Mouse (Mus musculus): Measurements from ENCODE around the gene Olfr1537. TPM values are rescaled to one million over a fixed set of nuclear protein-coding genes. Genes with fewer than 3 reads are reported as not detected.

Olfr1537 gene
- not detected in 2 replicates for polyA plus RNA-seq (2012; rRNA removed)

DNA sequence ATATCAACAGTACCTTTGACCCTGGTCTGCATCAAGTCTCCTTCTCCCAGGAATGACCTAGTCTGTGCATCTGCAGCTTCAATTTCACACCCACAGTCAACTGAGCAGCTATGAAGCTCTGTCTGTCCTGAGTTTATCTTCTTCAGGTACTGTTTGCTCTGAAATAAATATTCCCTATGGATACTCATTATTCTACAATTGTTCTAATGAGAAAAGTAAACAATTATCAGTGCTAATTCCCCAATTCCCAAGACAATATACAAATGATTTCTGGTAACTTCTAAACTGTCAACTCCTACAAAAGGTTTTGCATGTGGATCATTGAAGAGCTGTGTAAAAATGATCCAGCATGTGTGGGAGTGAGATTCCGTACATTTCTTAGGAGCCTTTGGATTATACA, at the start of gene Olfr1537:
Olfr1537 (minus strand) TSS at position 101 of the 400 bp plus-strand sequence.

DNA sequence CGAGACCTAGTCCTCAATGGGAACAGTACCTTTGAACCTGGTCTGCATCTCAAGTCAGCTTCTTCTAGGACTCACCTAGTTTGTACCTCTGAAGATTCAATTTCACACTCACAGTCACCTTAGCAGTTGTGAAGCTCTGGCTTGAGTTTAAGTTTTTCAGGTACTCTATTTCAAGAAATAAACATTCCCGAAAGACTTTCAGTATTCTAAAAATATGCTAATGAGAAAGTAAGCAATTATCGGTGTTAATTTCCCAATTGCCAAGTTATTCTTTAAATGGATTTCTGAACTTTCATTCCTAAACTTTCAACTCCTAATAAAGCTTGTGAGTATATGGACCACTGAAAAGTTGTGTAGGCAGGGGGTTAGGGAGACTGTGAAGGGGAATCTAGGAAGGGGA, 26.9 kb upstream of the Olfr1537 start, which contains the start of gene Olfr945:
Olfr945 (minus strand) TSS at position 101 of the 400 bp plus-strand sequence.

GRCm38 (mm10) chr9:39201620-39202019, 48.2 kb downstream of the Olfr1537 start, which contains the start of gene Olfr944:
Olfr944 (plus strand) TSS chr9:39201920.

Other genes starting within 250 kb of the Olfr1537 start
- not detected in 2 replicates for gene Olfr146, start 226.6 kb downstream of the Olfr1537 start, polyA plus RNA-seq (2012; rRNA removed)
- not detected in 2 replicates for gene Olfr937, start 185.0 kb downstream of the Olfr1537 start, polyA plus RNA-seq (2012; rRNA removed)
- gene Olfr938, start 171.1 kb downstream of the Olfr1537 start, polyA plus RNA-seq (2012; rRNA removed) = not detected in 2 replicates
- not detected in 2 replicates for gene Olfr27, start 121.9 kb downstream of the Olfr1537 start, polyA plus RNA-seq (2012; rRNA removed)
- gene Olfr943, start 83.7 kb downstream of the Olfr1537 start, polyA plus RNA-seq (2012; rRNA removed) = not detected in 2 replicates
- not detected in 2 replicates for gene Olfr944, start 48.1 kb downstream of the Olfr1537 start, polyA plus RNA-seq (2012; rRNA removed)
- gene Olfr945, start 26.8 kb upstream of the Olfr1537 start, polyA plus RNA-seq (2012; rRNA removed) = not detected in 2 replicates
- gene Olfr948, start 76.1 kb upstream of the Olfr1537 start, polyA plus RNA-seq (2012; rRNA removed) = not detected in 2 replicates
- not detected in 2 replicates for gene Olfr951, start 137.4 kb upstream of the Olfr1537 start, polyA plus RNA-seq (2012; rRNA removed)
- gene Olfr952, start 177.2 kb upstream of the Olfr1537 start, polyA plus RNA-seq (2012; rRNA removed) = not detected in 2 replicates
- gene Olfr954, start 206.7 kb upstream of the Olfr1537 start, polyA plus RNA-seq (2012; rRNA removed) = not detected in 2 replicates
- not detected in 2 replicates for gene Olfr955, start 221.9 kb upstream of the Olfr1537 start, polyA plus RNA-seq (2012; rRNA removed)
- gene Olfr44, start 244.0 kb upstream of the Olfr1537 start, polyA plus RNA-seq (2012; rRNA removed) = not detected in 2 replicates

Measured in ovary, adult 2 months (tissue).